8 mouse cellular contexts compared by ENCODE assay signal in genomic region chr7:18872816-18873215, GRCm38 (mm10). TPM values are rescaled to one million over a fixed set of nuclear protein-coding genes. Genes with fewer than 3 reads are reported as not detected.
A peak's percentile ranks its signal among the peaks of the same experiment; 100 is the strongest.
DNase-seq lines count a peak whose midpoint lies in the region; ATAC-seq and TF ChIP-seq lines count a peak whose summit lies in the region.

No protein-coding gene starts in this region.

- peak overlapping the region; percentile 72; the same call in 1 of the 2 replicates for H3K27ac ChIP-seq in layer of hippocampus, adult 2 months
- peak overlapping the region; percentile 67 for H3K27ac ChIP-seq in forebrain, embryonic 10.5 days
- no peak overlapping the region for H3K27ac ChIP-seq in limb, embryonic 13.5 days
- no peak overlapping the region for H3K27ac ChIP-seq in olfactory bulb, adult 2 months (ENCODE audit: insufficient read depth, low read depth, low read length)

- H3K27me3 ChIP-seq in forebrain, embryonic 10.5 days (ENCODE audit: poor library complexity, severe bottlenecking), result no peaks in the 10 kb centered on the region
- no peaks in the 10 kb centered on the region for H3K27me3 ChIP-seq in limb, embryonic 13.5 days

- peaks cover 11% of the 10 kb centered on the region for H3K4me1 ChIP-seq in forebrain, embryonic 10.5 days
- peaks cover 5% of the 10 kb centered on the region; the same call in 1 of the 2 replicates for H3K4me1 ChIP-seq in limb, embryonic 13.5 days
- peaks cover 4% of the 10 kb centered on the region; the same call in 1 of the 2 replicates for H3K4me1 ChIP-seq in olfactory bulb, adult 2 months (ENCODE audit: control insufficient read depth, insufficient read depth, low read length)

- H3K36me3 ChIP-seq in forebrain, embryonic 10.5 days (replicated peaks), result no peaks in the 10 kb centered on the region
- no peaks in the 10 kb centered on the region for H3K36me3 ChIP-seq in limb, embryonic 13.5 days

- WGBS in forebrain, embryonic 10.5 days, result 3% methylated on average over 7 of the region's 7 CpGs
- WGBS in limb, embryonic 13.5 days, result 6% methylated on average over 7 of the region's 7 CpGs
- 0% methylated on average over 7 of the region's 7 CpGs for WGBS in olfactory bulb, adult 2 months

- TF ChIP-seq CTCF in layer of hippocampus, adult 2 months (conservative IDR thresholded peaks at IDR 0.05), result no peak
- TF ChIP-seq CTCF in olfactory bulb, adult 2 months (IDR thresholded peaks at IDR 0.05; ENCODE audit: insufficient read depth, low read depth, low read length), result no peak

- peaks cover 6% of the 10 kb centered on the region for H3K9me3 ChIP-seq in forebrain, embryonic 10.5 days
- H3K9me3 ChIP-seq in limb, embryonic 13.5 days, result no peaks in the 10 kb centered on the region

- no peak for DNase-seq in layer of hippocampus, adult 2 months (ENCODE audit: low spot score in 2 of 2)
- no peak for DNase-seq in layer of hippocampus, adult 11-12 months (ENCODE audit: low spot score)
- DNase-seq in forebrain, embryonic 10.5 days (ENCODE audit: extremely low spot score, low spot score), result no peak
- no peak for DNase-seq in c-Kit-positive CD71-positive TER-119-positive erythroid progenitor cells, embryonic 14.5 days (ENCODE audit: low spot score)
- DNase-seq in kidney, postnatal 14 days, result no peak
- DNase-seq in frontal cortex, adult 2 months (ENCODE audit: extremely low spot score in 1 of 2, low spot score in 1 of 2), result no peak

- peak; percentile 51; the same call in 1 of the 2 replicates for ATAC-seq in limb, embryonic 13.5 days (ENCODE audit: low FRiP score, low read depth)

- peak overlapping the region; percentile 72 for H3K4me2 ChIP-seq in limb, embryonic 13.5 days (replicated peaks)

- no peak for TF ChIP-seq POLR2A in olfactory bulb, adult 2 months (IDR thresholded peaks at IDR 0.05; ENCODE audit: insufficient read depth, low read depth, low read length)

- 0 out of 2 replicates have a peak overlapping the region, but pooled peaks have one; percentile 43 for H3K9ac ChIP-seq in limb, embryonic 13.5 days

- H3K4me3 ChIP-seq in layer of hippocampus, adult 2 months, result peak overlapping the region; percentile 64
- H3K4me3 ChIP-seq in forebrain, embryonic 10.5 days, result peak overlapping the region; percentile 56
- peak overlapping the region; percentile 39 for H3K4me3 ChIP-seq in limb, embryonic 13.5 days
- H3K4me3 ChIP-seq in olfactory bulb, adult 2 months (ENCODE audit: insufficient read depth, low read depth, low read length), result peak overlapping the region; percentile 49

RNA-seq across cellular contexts. Expression of gene Pglyrp1, which starts 1.7 kb away (rescaled TPM):
- 10 to 100 TPM; 15.1 to 15.2 TPM for total RNA-seq in layer of hippocampus, adult 2 months (2021)
- polyA plus RNA-seq in forebrain, embryonic 10.5 days (2016; fragmentation: Nextera tagmentation; extraction: Ambion mirVana), result 0.93 and 1.0 TPM in 2 replicates
- 0.74 and 1.0 TPM in 2 replicates for polyA plus RNA-seq in limb, embryonic 13.5 days (2015; fragmentation: Nextera tagmentation; extraction: Ambion mirVana)
- not detected in 2 replicates for polyA plus RNA-seq in olfactory bulb, adult 2 months (2012; ENCODE audit: insufficient read depth, insufficient read length, low replicate concordance, missing spikeins)
- 17.5 and 20.5 TPM in 2 replicates for polyA plus RNA-seq in frontal cortex, adult 2 months (2012; rRNA removed)

RNA-seq across cellular contexts. Expression of gene Mill2, which starts 33.0 kb away (rescaled TPM):
- total RNA-seq in layer of hippocampus, adult 2 months (2021), result 1 to 10 TPM; 2.3 to 2.6 TPM
- polyA plus RNA-seq in forebrain, embryonic 10.5 days (2016; fragmentation: Nextera tagmentation; extraction: Ambion mirVana), result not detected in 2 replicates
- 0.17 and 0.23 TPM in 2 replicates for polyA plus RNA-seq in limb, embryonic 13.5 days (2015; fragmentation: Nextera tagmentation; extraction: Ambion mirVana)
- polyA plus RNA-seq in olfactory bulb, adult 2 months (2012; ENCODE audit: insufficient read depth, insufficient read length, low replicate concordance, missing spikeins), result not detected in 2 replicates
- 2.3 and 3.4 TPM in 2 replicates for polyA plus RNA-seq in frontal cortex, adult 2 months (2012; rRNA removed)

RNA-seq across cellular contexts. Expression of gene Ccdc61, which starts 37.4 kb away (rescaled TPM):
- total RNA-seq in layer of hippocampus, adult 2 months (2021), result 10 to 100 TPM; 10.9 to 12.6 TPM
- 30.0 and 31.0 TPM in 2 replicates for polyA plus RNA-seq in forebrain, embryonic 10.5 days (2016; fragmentation: Nextera tagmentation; extraction: Ambion mirVana)
- polyA plus RNA-seq in limb, embryonic 13.5 days (2015; fragmentation: Nextera tagmentation; extraction: Ambion mirVana), result 32.8 and 34.6 TPM in 2 replicates
- not detected in 2 replicates for polyA plus RNA-seq in olfactory bulb, adult 2 months (2012; ENCODE audit: insufficient read depth, insufficient read length, low replicate concordance, missing spikeins)
- polyA plus RNA-seq in frontal cortex, adult 2 months (2012; rRNA removed), result 11.7 and 15.4 TPM in 2 replicates

RNA-seq across cellular contexts. Expression of gene Psg17, which starts 51.4 kb away (rescaled TPM):
- total RNA-seq in layer of hippocampus, adult 2 months (2021), result not detected
- polyA plus RNA-seq in forebrain, embryonic 10.5 days (2016; fragmentation: Nextera tagmentation; extraction: Ambion mirVana), result 0.09 TPM in 1 of 2 replicates, not detected in the other
- 0.09 TPM in 1 of 2 replicates, not detected in the other for polyA plus RNA-seq in limb, embryonic 13.5 days (2015; fragmentation: Nextera tagmentation; extraction: Ambion mirVana)
- not detected in 2 replicates for polyA plus RNA-seq in olfactory bulb, adult 2 months (2012; ENCODE audit: insufficient read depth, insufficient read length, low replicate concordance, missing spikeins)
- 0.18 and 0.38 TPM in 2 replicates for polyA plus RNA-seq in frontal cortex, adult 2 months (2012; rRNA removed)

RNA-seq across cellular contexts. Expression of gene Nova2, which starts 52.9 kb away (rescaled TPM):
- 10 to 100 TPM; 82.7 to 85.4 TPM for total RNA-seq in layer of hippocampus, adult 2 months (2021)
- 2.2 and 2.9 TPM in 2 replicates for polyA plus RNA-seq in forebrain, embryonic 10.5 days (2016; fragmentation: Nextera tagmentation; extraction: Ambion mirVana)
- 0.33 and 0.41 TPM in 2 replicates for polyA plus RNA-seq in limb, embryonic 13.5 days (2015; fragmentation: Nextera tagmentation; extraction: Ambion mirVana)
- not detected in 2 replicates for polyA plus RNA-seq in olfactory bulb, adult 2 months (2012; ENCODE audit: insufficient read depth, insufficient read length, low replicate concordance, missing spikeins)
- 25.0 and 27.0 TPM in 2 replicates for polyA plus RNA-seq in frontal cortex, adult 2 months (2012; rRNA removed)

Comparison
In these comparisons a context has a peak if more than half of its experiments do, and no peak if none do; other contexts are left out.
1. H3K27ac ChIP-seq: peak in layer of hippocampus, adult 2 months (single experiment) and forebrain, embryonic 10.5 days (single experiment); none in limb, embryonic 13.5 days (single experiment) and olfactory bulb, adult 2 months (single experiment).
2. RNA of gene Ccdc61, which starts 37.4 kb away (polyA plus RNA-seq): 32.8 to 34.6 TPM in limb, embryonic 13.5 days, 30.0 to 31.0 TPM in forebrain, embryonic 10.5 days and 11.7 to 15.4 TPM in frontal cortex, adult 2 months; not detected in olfactory bulb, adult 2 months; every median in the first group is over 10 times any median in the second.
3. Peak in every context shown above with its lines, with median percentiles within 50 percentile points of each other: H3K4me3 ChIP-seq.